Mouse (Mus musculus) heart, adult 2 months (tissue): Measurements from ENCODE around the gene Zfp503. TPM values are rescaled to one million over a fixed set of nuclear protein-coding genes. Genes with fewer than 3 reads are reported as not detected.

Experiments
- DNase-seq, 2 experiments: peaks; one replicate each; pipeline ENCODE4 v3.0.0; 2021
- H3K27ac ChIP-seq: fragments of 200-600 bp; 2 replicates; pipeline ENCODE4 v1.8.1; 2022
- H3K27me3 ChIP-seq: fragments of 200-500 bp; 2 replicates; pipeline ENCODE4 v1.6.1; 2012; ENCODE audit warnings: mild to moderate bottlenecking, low read length, inconsistent platforms, mixed read lengths; ENCODE audit not compliant: control insufficient read depth, insufficient read depth
- H3K36me3 ChIP-seq: fragments of 200-500 bp; 2 replicates; pipeline ENCODE4 v1.6.1; 2012; ENCODE audit warnings: low read length, inconsistent platforms; ENCODE audit not compliant: control insufficient read depth, insufficient read depth
- H3K4me1 ChIP-seq: fragments of 200-500 bp; 2 replicates; pipeline ENCODE4 v1.6.1; 2011; ENCODE audit warnings: low read length; ENCODE audit not compliant: control insufficient read depth, insufficient read depth
- H3K4me3 ChIP-seq: fragments of 200-600 bp; 2 replicates; pipeline ENCODE4 v1.8.1; 2022
- H3K79me2 ChIP-seq: fragments of 200-500 bp; replicated peaks from 2 replicates; pipeline ENCODE4 v1.6.1; 2012; ENCODE audit warnings: mild to moderate bottlenecking, inconsistent platforms, low read length, moderate library complexity, mixed read lengths; ENCODE audit not compliant: control insufficient read depth, insufficient read depth
- H3K9ac ChIP-seq: fragments of 200-500 bp; 2 replicates; pipeline ENCODE4 v1.6.1; 2012; ENCODE audit warnings: low read depth, mild to moderate bottlenecking, control low read depth, inconsistent platforms, low read length, mixed read lengths
- CTCF ChIP-seq: fragments of 200-600 bp; IDR thresholded peaks from 2 replicates; pipeline ENCODE4 v1.8.1; 2022; ENCODE audit warnings: antibody characterized with exemption, mild to moderate bottlenecking, moderate library complexity
- EP300 ChIP-seq: fragments of 200-500 bp; IDR thresholded peaks from 2 replicates; pipeline ENCODE4 v1.6.1; 2011; ENCODE audit warnings: low read depth, low read length, control low read depth; ENCODE audit not compliant: insufficient read depth
- POLR2A ChIP-seq: fragments of 200-500 bp; IDR thresholded peaks from 2 replicates; pipeline ENCODE4 v1.6.1; 2011; ENCODE audit warnings: mild to moderate bottlenecking, low read depth, low read length, control low read depth; ENCODE audit not compliant: insufficient read depth
- WGBS: fragments of 180-500 bp; shearing (Covaris S2); methylation state at CpG from one replicate; pipeline ENCODE4 v1.1.7; 2018; 5-methylcytosine and 5-hydroxymethylcytosine counted together
- intact Hi-C: fragments of 180-260 bp; cut with DNase I; formaldehyde crosslinking; loops from one replicate; pipeline ENCODE4 v1.15.1; 2025
- polyA plus RNA-seq: library from polyadenylated mRNA; depleted of rRNA; stranded (reverse); fragments of >200 nt; gene quantifications from 2 replicates; pipeline ENCODE4 v1.2.3, GENCODE M21; 2012
- total RNA-seq, 2 experiments: library from RNA; stranded (reverse); gene quantifications; 2 replicates each; pipeline ENCODE4 v1.2.3; 2021

Zfp503 gene
- total and polyA plus RNA-seq, 3 experiments, result 1.4 to 1.5 (median 1.5) TPM

DNA sequence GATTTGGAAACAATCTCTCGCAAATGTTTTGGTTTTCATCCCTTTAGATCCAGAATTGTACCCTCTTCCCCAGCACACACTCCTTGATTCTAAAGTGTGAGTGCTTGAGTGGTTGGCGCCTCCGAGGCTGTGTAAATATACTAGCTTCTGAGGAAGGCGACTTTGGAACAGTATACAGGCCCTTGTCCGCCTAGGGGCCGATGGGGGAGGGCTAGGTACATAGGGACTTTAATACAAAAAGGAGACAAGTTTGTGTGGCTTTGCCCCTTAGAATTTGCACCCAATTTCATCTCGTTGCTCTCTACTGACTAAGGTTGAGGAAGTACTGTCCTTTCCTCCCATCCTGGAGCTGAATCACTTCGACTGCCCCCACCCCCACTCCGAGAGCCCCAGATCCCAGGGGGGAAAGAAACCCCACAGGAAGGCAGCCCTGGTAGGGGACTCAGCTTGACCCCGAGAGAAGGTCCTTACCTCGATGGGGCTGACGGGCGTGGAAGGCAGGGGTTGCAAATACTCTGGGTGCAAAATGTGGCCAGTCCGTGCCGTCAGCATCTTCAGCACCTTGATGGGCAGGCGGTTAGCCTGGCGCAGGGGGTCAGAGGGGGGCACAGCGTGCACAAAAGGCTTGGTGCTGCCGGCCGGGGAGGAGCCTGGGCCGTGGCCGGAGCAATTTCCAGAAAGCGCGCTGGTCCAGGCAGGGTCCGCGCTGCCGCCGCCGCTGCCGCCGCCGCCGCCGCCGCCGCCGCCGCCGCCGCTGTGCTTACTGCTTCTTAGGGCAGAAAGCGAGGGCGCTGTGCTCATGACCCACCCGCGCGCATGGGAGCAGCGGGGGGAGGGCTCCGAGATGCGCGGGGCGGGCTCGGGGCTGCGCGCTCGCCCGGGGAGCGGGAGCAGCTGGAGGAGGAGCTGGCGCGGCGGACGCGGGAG, 2.4 kb downstream of the Zfp503 start:
- H3K4me3 ChIP-seq, result peak overlapping the region; percentile 88
- peak overlapping the region; percentile 92 for H3K27ac ChIP-seq
- H3K9ac ChIP-seq, result peak overlapping the region; percentile 73
- peak in 1 of 2 experiments; percentile 29 for DNase-seq
- H3K27me3 ChIP-seq, result peaks cover 13% of the 10 kb centered on the region
- intact Hi-C loops, result loop anchor here (1.0 to 10.0 kb wide), 8 partner anchors 50 to 1418 kb away; no protein-coding TSS in a partner anchor
- H3K79me2 ChIP-seq, result no peaks in the 10 kb centered on the region
- no peak for TF ChIP-seq POLR2A
- no peak for TF ChIP-seq CTCF
- TF ChIP-seq EP300, result no peak
- H3K4me1 ChIP-seq, result no peaks in the 10 kb centered on the region; the same call in 1 of the 2 replicates
- WGBS, result under 1% methylated on average over 61 of the region's 61 CpGs
- H3K36me3 ChIP-seq, result no peaks in the 10 kb centered on the region

DNA sequence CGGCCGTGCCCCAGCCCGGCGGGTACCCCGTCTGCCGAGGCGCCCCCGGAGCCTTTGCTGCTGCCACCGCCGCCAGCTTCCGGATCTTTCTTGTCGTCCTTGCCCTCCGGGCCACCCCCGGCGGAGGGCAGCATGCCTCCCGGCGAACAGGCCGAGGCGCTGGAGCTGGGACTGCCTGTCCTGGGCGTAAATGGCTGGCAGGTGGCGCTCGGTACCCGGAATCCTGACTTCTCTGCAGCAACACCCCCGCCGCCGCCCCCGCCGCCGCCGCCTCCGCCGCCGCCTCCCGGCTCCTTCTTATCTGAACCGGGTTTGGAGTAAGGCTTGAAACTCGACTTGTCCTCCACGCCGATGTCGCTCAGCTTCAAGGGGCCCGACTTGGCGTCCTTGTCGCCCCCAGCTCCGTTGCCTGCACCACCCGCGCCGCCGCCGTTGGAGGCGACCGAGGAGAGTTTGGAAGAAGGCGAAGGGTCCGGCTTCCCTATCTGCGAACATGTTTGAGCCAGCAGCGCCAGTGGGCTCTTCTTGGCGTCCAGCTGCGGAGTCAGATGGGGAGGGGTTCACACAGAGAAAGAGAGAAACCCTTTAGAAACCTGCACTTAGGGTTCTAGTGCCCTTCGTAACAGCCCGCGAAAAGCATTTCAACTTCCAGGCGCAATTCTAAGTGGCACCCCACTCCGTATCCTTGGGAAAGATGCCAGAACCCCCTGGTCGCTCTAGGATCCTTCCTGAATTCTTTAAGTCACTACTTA, 3.2 kb downstream of the Zfp503 start:
- intact Hi-C loops, result loop anchor here (1.0 to 10.0 kb wide), 8 partner anchors 51 to 1419 kb away; no protein-coding TSS in a partner anchor
- no peaks in the 10 kb centered on the region for H3K79me2 ChIP-seq
- H3K9ac ChIP-seq, result peak overlapping the region; percentile 71
- TF ChIP-seq CTCF, result peak; percentile 93
- no peak for TF ChIP-seq EP300
- H3K4me1 ChIP-seq, result no peaks in the 10 kb centered on the region; the same call in 1 of the 2 replicates
- peak; percentile 88 to 89 for DNase-seq
- peaks cover 13% of the 10 kb centered on the region for H3K27me3 ChIP-seq
- H3K4me3 ChIP-seq, result peak overlapping the region; percentile 88
- no peaks in the 10 kb centered on the region for H3K36me3 ChIP-seq
- peak overlapping the region; percentile 92 for H3K27ac ChIP-seq
- 1% methylated on average over 62 of the region's 62 CpGs for WGBS

DNA sequence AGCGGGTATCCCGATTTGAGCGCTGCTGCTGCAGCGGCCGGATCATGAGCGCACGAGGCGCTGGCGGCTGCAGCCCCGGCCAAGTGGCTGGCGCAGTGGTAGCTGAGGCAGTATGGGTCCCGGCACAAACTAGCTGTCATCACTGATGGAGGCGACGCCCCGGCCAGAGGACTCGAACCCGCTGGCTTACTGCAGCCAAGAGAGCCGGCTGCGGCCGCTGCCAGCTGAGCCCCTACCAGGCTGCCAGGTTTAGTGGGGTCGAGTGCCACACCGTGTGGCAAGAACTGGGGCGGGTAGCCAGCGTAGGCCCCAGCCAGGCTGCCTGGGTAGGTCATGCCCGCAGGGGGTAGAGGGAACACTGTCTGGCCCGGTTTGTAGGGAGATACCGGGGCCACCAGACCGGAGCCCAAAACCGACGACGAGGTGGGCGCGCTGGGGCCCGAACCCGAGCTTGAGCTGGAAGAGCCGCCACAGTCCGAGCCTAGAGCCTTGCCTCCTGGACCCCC, 3.9 kb downstream of the Zfp503 start:
- intact Hi-C loops, result loop anchor here (5.0 to 10.0 kb wide), 7 partner anchors 52 to 1419 kb away; no protein-coding TSS in a partner anchor
- TF ChIP-seq POLR2A, result no peak
- TF ChIP-seq CTCF, result no peak
- no peak for TF ChIP-seq EP300
- WGBS, result 33% methylated on average over 37 of the region's 37 CpGs
- no peaks in the 10 kb centered on the region; the same call in 1 of the 2 replicates for H3K4me1 ChIP-seq
- no peak overlapping the region; the same call in 1 of the 2 replicates for H3K27ac ChIP-seq
- peak overlapping the region; percentile 88 for H3K4me3 ChIP-seq
- DNase-seq, result no peak
- H3K79me2 ChIP-seq, result no peaks in the 10 kb centered on the region
- peak overlapping the region; percentile 71 for H3K9ac ChIP-seq
- H3K27me3 ChIP-seq, result peaks cover 11% of the 10 kb centered on the region
- H3K36me3 ChIP-seq, result no peaks in the 10 kb centered on the region

DNA sequence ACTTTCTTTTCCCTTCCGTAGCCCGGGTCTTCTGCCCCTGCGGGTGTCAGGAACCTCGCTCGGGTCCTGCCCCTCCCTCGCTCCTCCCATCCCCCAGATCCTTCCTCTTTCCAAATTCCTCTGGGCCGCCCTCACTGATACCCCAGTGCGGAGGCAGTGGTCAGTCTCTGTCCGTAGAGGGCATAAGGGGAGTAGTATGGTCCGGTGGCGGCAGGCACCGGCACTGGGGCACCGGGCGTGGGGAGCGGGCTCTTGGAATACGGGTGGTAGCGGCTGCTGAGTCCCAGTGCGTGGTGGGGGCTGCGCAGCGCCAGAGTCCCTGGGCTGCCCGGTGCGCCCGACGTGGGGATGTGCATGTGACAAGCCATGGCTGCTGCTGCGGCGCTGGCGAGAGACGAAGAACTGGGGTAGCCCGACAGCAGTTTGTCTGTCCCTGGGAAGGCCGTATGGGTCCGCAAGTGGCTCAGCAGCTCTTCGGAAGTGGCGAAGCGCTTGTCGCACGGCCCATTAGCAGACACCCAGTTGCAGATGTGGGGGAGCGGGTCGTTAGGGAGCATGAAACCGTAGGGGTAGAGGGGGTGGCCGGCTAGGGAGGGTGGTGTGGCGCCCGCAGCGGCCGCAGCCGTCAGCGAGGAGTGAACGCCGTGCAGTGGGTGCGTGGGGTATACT, 4.5 kb downstream of the Zfp503 start:
- Histone ChIP-seq H3K27ac (no peak overlapping the region), H3K4me3 (no peak overlapping the region), H3K4me1 (no peaks in the 10 kb centered on the region; the same call in 1 of the 2 replicates), H3K9ac (peak overlapping the region; percentile 2; the same call in 1 of the 2 replicates), H3K27me3 (peaks cover 11% of the 10 kb centered on the region), H3K79me2 (no peaks in the 10 kb centered on the region), H3K36me3 (no peaks in the 10 kb centered on the region)
- 55% methylated on average over 48 of the region's 49 CpGs for WGBS
- no peak for TF ChIP-seq POLR2A
- TF ChIP-seq CTCF, result no peak
- no peak for TF ChIP-seq EP300
- DNase-seq, result peak; percentile 40 to 58
- intact Hi-C loops, result loop anchor here (5.0 to 10.0 kb wide), 7 partner anchors 52 to 1420 kb away; no protein-coding TSS in a partner anchor
